Mouse (Mus musculus) frontal cortex, postnatal 10 days (tissue): ENCODE measurements at regions not wholly inside any gene's neighbourhood (a gene's known extent, or its start where the extent isn't known, plus 50 kb on each side); places are given as distances from the start of the nearest gene placed in this dataset.

Experiments used
- DNase-seq, 2 experiments: peaks; one replicate each; pipeline ENCODE4 v3.0.0; 2022; ENCODE audit warnings: low spot score in 2 of 2, mixed read lengths in 1 of 2

DNA sequence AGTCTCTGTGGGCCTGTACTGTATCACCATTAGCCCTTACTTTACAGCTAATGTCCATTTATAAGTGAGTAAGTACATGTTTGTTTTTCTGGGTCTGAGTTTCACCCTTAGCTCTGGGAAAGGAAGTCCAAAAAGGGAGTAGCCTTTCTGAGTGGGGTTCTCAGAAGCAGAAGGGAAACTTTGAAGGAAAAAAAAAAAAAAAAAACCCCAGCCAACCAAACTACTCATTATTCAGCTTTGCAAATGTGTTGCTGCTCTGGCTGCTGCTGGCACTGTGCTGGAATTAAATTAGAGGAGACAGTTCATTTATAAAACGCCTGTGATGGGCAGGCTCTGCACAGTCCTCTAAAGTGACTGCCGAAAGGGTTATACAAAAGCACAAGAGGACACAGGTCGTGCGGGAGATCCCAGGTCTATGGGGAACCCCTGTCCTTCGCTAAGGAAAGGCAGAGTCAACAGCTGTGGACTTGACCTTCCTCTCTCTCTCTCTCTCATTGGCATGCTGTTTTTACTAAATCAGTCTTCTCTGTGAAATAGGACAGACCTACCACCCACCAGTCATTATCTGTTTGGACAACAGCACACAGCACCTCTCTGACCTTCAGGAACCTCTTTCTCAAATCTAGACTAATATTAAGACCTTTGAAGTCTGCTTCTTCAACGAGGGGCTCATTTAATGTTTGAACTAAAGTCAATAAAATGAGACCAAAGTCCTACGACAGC, 165.4 kb downstream of the Cd47 start:
- peak in 1 of 2 experiments; percentile 31 for DNase-seq

DNA sequence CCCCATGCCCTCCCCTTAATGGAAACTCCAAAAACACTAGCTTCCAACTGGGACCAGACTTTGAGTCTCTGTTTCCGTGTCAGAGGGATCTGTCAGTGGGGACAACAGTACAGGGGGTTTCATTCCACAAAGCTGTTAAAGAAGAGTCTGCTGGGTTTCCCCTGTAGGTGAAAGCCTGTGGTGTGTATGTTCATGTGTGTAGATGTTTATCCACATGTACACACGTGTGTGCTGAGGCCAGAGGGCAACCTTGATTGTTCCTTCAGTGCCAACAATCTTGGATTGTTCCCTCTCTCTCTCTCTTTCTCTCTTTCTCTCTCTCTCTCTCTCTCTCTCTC, 165.9 kb downstream of the Cd47 start:
- no peak for DNase-seq

DNA sequence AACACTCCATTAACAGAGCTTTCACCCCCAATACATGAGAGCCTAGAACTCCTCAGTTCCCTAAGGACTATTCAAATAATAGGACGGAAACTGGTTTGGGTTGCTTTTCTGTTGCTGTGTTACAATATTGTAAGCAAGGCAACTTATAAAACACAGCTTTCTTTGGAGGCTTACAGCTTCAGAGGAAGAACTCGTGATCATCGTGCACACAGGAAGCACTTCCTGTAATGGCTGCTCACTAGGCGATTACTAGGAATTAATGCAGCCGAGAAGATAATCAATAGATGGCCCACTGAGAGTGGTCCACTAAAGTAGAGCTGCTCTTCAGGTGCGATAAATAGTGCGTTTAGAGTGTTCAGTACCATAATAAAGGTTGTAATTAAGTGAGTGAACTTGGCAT, 166.8 kb downstream of the Cd47 start:
- DNase-seq: no peak

DNA sequence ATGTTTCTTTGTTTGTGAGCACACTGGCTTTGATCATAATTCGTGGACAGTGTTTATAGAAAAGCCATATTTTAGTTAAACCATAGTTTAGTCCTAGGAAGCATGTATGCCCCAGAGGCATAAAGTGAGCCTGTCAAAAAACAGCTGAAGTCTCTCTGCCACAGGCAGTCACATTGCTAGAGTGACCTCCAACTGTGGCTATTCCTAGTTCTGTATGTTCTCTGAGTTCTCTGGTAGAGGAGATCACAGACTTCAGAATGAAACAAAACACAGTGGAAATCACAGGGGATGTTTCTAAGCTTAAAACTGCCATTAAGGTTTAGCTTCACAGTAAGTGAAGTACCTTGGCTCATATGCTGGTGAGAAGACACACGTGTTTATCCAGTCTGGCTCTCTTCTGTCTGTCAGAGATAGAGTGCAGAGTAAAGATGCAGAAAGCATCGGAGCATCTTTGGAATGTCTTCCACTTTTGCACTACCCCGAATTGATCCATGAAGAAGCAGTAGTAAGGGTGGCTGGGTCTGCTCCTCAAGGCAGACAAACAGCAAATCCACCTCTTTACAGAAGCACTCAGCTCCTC, 168.0 kb downstream of the Cd47 start:
- DNase-seq: no peak

DNA sequence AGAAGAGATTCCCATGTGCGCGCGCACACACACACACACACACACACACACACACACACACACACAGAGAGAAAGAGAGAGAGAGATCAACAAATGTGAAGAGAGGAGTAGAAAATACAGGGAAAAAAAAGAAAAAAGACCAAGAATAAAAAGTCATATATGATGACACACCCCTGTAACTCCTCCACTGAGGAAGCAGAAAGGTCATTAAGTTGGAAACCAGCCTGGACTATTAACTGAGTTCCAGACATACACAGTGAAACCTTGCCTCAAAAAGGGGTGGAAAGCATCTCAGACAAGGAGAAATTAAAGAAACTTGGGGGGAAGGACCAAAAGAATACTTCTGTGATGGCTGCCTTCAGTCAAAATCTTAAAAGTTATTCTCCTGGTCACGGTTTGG, 168.7 kb downstream of the Cd47 start:
- DNase-seq: no peak

DNA sequence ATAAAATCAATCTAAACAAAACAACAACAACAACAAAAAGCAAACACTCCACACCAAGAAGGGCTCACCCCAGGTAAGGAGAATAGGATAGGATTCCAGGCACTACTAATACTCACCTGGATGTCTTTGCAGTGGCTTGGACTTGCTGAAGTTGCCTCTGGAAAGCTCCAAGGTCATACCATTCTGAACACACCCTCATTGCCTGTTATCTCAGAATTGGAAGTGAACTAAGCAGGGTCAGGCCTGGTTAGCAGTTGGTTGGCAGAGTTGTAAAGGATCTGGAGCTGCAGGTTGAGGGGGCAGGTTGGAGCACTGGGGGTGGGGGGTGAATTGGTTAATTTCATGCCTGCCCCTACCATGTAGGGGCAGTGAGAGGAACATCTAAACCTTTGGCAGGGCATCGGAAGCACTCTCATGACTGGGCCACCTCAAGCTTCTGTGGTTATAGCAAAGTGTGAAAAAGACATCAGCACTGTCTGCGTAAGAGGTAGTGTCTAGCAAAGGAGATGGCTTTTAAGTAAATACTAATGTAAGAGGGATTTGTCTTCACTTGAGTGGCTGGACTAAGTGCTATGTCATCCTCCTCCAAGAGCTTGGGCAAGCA, 169.5 kb downstream of the Cd47 start:
- DNase-seq: no peak

DNA sequence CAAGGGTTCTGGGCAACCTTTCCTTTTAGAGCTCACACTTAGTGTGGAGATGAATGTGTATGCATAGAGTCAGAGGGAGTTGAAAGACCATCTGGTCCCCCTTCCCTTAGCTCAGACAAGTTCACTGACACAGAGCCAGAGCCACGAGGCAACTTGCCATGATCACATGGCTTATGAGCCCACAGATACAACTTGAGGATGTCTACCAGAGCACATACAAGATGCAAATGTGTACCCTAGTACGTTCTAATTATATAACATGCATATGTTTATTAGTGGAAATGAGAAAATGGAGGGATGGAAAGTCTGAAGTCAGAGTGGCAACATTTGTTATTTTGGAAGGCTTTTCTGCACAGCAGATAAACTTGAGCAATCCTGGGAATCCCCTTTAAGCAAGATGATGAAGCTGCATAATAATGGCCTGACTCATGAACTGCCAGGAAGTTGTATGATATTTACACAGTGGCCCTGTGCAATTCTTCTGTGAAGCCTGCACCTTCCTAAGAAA, 170.0 kb downstream of the Cd47 start:
- no peak for DNase-seq

DNA sequence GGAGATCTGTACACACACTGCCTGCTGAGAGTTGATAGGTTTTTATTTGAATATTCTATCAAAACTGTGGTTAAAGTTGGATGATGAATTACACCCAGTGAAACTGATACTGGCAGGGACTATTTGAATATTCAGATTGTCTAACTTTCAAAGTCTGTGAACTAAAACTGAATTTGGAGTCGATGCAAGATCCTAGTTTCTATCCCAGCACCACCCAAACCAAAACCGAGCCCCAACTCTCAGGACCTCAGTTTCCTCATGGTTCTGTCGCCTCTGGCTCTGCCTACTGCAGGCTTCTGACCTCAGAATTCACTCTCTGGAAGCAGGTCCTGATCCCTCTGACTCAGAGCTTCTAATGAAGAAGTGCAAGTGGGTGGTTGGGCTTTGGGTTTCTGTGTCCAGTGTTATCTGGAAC, 170.8 kb downstream of the Cd47 start:
- DNase-seq: no peak

DNA sequence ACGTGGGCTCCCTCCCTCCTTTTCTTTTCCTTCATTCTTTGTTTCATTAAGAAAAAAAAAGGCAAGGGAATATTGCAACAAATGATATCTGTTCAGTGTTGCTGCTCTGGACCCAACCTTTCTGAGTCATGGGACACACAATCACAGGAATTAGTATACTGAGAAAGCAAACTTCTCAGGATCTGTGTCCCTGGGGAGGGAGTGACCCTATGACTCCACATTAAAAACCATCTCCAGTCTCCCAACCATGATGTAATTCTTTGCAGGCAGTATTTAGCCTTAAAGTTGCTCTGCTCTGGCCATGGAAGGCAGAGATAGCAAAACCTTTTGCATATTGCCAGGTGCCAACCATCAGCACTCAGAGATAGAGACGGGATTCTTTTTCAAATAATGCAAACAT, 176.9 kb downstream of the Cd47 start:
- DNase-seq: no peak

DNA sequence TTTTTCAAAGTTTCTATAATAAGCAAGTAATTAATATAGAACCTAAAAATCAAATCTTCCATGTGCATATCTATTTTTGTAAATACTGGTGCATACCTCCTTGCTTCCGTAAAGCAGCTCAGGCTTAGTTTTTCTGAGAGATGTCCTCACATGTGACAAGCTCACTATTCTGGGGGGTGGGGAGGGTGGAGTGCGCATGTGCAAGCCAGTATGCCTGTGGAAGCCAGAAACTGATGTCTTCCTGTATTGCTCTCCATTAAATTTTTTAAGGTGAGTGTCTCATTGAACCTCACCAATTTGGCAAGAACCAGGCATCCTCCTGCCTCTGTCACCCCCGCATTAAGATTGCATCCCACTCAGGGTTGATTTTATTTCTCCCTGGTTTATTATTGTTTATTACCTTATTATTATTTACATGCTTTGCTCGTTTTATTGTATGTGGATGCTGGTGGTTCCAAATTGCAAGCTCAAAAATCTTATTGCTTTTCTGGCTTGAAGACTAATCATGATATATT, 179.2 kb downstream of the Cd47 start:
- no peak for DNase-seq

DNA sequence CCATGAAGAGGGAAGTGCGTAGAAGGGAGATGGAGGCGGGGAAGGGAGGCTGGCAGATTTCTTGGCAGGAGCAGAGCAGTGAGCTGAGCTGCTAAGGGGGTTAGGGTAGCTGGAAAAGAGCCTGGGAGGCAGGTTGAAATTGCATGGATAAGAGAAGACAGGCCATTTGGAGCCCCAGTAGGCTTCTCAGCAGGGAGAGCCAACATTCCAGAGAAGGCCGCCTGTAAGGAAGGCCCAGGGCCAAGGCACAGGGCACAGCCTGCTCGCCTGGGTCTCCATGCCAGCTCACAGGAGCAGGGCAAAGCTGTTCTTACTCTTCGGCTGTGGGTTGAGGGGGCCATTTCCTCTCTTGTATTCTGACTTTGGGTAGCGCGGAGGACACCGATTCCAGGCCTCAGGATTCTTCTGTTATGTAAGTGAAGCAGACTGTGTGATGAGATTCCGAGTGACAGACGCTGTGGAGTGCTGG, 179.9 kb downstream of the Cd47 start:
- peak in 1 of 2 experiments; percentile 38 for DNase-seq

DNA sequence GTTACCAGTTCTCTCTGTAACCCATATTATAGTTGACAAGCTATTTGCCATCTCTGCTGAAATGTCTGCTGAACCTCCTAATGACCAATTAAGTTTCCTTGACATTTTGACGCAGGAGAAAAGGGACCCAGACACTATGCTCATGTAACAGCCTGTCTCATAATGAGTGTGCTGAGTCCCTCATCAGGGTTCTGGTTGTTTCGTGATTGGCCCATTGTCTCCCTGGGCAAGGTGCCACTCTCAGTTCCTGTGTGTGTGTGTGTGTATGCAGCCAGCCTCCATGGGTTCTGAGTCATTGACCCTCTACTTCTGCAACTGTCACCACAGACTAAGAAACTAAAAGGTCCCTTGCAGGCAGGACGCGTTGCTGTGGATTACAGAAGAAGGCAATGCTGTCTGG, 181.8 kb downstream of the Cd47 start:
- no peak for DNase-seq

DNA sequence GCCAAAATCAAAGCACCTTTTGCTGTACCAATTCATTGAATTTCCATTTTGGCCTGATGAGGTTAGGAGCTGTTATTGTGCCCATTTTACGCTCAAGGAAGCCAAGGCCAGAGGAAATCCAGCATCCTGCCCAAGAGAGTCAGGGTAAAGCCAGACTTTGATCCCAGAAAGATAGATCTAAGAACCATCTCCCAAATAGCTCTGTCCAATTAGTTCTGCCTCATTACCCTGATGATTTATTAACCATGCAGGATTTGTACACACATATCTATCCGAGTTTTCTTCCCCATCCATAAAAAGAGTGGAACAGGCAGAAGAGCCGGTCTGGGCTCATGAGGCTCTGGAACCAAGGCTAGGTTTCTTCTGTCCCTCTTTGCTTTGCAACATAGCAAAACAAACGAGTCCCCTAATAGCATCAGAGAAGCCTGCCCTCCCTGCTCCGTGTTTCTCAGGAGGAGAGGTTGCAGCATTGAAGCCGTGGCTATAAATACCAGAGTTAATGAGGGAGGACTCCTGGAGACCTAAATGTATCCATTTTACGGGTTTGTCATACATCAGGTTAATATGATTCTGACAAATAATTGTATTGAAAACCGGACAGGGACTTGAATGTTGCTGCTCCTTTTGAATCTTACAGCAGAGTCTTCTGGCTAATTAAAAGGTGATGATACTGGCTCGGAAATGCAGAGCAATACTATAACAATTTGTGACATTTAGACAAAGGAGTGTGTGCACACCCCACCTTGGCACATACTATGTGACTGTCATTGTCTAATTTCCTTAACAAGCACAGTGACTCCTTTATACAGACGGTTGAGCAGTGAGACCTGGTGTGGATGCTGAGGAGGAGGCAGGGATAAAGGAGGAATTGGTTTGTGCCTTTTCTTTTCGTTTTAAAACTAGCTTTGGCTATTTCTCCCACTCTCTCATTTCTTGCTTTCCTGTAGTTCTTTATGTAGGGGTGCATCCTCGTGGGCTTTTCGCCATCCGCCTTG, 185.0 kb downstream of the Cd47 start:
- DNase-seq: no peak

DNA sequence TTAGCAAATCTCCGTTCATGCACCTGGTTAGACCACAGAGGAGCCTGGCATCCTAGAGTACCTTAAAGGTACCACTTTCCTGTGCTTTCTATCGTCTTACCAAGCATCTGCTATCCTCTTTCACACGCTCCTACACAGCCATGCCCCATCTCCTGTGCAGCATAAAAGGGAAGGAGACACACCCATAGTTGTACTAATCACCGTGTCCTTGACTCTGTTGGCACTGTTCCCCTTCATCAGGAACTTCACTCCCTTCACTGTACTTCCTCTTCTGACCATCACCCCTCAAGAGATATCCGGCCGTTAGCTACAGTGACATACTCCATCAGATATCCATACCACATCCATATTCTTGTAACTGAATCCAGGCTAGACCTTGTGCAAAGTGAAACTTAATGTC, 186.6 kb downstream of the Cd47 start:
- no peak for DNase-seq

DNA sequence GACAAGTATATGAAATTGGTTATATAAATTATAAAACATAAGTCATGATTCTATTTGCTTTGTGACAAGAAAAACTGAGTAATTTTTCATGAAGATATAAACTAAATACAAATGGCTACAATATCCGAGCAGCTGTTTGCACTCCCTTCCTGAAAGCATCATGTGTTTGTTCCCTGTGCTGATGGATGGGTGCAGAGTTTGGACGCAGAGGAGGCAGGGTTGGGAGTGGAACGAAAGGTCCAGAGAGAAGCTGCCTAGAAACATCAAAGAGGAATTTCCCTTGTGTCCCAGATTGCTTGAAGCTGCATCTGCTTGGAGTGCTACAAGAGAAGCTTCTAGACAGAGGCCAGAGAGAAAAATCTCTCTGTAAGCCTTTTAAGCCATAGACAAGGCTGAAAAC, 195.5 kb downstream of the Cd47 start:
- no peak for DNase-seq

DNA sequence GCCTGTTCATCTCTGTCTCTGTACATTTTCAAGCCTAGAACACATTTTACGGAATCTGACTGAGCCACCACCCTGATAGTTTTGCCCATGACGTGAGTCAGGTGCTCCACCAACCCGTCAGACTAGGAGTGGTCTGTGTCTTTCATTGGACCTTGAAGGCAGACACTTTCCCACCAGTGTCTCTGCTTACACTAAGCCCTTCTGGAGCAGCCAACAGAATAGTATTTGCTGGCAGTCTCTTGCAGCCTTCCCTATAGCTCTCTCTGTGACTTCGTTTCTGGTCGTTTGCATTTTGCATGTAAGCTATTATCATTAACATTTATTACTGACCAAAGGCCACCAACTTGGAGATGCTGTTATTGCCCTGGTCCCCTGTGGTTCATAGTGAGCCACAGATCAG, 196.3 kb downstream of the Cd47 start:
- DNase-seq: no peak

DNA sequence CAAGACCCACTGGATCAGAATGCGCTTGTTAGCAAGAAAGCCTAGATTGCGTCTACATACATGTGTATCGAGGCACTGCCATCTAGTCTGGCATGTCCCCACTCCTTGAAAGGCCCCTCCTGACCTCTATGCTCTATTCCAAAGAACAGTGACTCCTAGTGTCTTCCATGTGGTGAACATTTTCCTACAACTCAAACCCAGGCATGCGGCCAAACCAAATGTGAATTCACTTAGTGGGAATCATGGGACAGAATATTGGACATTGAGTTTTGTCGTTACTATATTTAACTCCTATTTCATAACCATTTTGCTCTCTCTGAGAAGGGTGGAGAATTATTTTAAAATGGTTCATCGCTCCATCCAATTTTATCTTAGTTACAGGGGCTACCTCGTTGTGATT, 196.7 kb downstream of the Cd47 start:
- DNase-seq: no peak

DNA sequence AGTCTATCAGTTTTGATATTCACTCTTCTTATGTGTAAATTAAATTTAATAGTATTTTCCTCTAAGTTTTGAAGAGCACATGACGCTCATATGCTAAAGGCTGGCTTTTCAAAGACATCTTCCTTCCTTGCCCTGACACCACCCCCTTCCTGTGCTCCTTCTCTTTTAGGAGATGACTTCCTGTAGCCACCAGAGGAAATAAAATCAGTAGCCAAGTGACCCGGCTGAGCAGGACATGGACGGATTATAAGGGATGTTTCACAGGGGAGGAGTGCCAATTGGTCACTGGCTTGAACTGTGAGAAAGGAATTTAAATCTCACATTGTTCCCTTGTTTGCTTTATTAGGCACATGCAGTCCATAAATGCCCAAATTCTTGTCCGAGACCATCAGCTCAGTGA, 200.5 kb downstream of the Cd47 start:
- DNase-seq: no peak

DNA sequence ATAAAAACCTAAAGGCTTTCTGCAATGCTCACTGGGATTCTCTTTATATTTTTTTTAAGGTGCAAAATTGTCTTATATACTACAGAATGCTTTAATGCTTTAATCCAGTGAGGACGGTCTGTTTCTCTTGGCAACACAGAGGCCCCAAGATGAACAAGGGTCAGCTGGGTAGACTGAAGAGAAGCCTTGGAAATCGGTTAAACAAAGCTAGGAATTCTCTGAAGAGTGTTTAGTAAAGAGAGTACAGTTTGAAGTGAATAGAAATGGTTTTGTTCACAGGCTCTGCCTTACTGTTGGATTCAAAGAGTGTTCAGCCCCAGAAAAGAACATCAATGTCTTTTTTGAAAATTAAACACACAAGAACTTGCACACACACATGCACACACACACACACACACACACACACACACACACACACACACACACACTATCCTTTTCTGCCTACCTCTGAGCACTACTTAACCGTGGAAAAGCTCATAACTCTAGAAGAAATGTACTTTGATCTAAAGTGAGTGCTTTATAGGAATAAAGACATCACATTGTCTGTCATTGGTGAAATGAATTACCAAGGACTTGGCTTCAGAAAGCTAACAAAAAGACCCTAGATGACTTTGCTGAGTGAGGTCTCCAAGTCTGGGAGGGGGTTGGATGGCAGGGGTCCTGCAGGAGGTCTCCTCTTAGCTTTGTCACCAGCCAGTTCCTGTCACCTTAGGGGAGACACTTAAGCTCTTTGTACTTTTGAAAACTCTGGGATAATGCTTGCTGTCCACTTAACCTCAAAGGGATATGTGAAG, 201.5 kb downstream of the Cd47 start:
- no peak for DNase-seq

DNA sequence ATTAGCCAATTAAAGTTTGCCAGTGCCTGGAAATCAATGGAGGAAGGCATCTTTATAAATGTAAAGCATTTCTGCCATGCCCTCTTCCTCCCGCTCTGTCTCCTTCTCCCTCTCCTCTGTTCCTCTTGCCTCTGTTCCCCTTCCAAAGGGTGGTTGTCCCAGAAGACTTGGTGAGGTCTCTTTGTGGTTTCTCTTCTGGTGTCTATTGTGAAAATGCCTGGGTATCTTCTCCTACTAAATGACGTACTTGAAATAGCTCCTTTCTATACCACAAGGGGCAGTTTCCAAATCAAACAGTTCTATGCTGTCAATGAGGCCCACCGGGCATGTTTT, 202.1 kb downstream of the Cd47 start:
- no peak for DNase-seq

DNA sequence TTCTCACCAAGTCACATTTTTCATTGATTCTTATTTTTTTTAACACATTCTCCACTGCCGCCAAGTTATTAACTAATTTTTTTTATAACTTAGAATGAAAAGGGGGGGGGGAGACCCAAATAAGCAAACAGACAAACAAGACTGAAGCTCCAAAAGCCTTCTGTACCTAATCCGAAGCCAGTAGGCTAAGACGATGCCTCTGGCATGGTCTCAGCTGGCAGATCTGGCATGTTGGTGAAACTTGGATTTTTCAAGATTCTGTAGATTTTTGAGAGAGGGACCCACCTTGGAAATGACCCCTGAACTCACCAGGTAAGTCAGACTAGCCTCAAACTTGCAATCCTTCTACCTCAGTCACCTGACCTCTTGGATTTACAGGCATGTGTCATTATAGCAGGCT, 208.7 kb downstream of the Cd47 start:
- DNase-seq: no peak
